Mouse (Mus musculus) liver (tissue): ENCODE results near the gene S1pr3.

Experiments
- DNase-seq: peaks from one replicate; pipeline ENCODE4 v3.0.0-alpha.2; 2020; ENCODE audit warnings: mixed read lengths

The S1pr3 gene

GRCm38 (mm10) chr13:51407541-51408217, 760 bp upstream of the S1pr3 start:
- no peak for DNase-seq

DNA sequence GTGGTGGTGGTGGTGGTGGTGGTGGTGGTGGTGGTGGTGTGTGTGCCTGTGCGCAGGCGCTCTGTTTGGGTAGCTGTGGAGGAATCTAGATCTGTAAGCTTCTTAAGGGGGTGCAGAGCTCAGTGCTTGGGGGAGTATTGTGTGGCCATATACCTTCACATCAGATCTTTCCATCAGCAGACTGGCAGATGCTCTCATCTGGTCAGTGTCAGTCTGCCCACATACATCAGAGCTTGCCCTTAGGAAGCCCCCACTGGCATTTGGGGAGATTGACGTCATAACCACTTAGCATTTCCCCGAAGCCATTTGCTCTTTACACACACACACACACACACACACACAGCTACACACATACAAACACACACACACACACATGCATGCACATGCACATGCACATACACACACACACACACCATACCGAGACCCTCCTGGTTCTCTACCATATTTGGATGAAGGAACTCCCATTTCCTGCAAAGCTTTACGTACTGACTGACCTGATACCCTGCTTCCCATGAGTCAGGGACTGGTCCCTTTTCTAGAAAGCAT, 1.6 kb downstream of the S1pr3 start:
- no peak for DNase-seq

DNA sequence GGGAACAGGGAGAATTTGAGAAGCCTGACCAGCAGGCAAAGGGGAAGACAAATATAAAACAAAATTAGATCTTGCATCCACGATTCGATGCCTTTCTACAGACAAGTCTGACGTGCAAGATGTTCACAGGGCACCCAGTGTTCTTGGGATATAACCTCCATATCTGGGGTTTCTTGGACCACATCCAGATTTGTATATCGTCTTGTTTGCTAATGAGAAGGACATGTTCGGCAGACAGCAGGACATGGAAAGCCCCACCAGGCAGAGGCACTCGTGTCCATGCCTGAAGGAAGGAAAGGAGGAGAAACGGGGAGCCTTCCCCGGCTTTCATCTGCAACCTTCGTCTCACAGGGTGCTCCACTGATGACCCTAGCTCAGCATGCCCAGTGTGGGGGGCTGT, 2.8 kb downstream of the S1pr3 start:
- DNase-seq = no peak

DNA sequence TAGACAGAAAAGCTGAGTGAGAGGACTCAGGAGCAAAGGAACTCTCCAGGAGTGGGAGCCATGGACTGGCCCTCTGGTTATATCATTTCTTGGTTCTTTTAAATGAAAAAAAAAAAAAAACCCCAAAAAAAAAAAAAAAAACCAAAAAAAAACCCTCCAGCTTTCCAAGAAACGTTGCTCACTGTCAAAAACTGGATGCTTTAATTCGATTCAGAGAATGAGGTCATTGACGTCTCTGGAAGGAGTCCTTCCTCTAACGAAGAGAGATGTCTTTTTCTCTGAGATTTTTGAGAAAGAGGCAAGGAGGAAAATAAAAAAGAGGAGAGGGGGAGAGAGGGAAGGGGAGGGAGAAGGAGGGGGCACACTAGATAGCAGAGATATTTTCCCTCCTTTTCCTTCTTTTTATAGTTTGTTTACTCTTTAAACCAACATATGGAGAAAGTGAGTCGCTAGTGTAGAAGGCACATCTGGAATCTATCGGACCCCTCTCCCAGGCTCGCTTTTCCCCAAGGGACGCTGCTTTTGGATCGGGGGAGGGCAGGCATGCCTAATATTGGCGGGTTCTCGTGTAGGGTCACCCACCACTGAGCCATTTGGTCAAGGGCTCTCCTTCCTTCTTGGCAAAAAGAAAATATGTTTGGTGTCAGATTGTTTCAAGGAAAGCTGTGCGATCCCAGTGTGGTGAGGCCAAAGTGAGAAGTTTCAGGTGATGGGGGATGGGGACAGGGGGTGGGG, 3.4 kb downstream of the S1pr3 start:
- no peak for DNase-seq

DNA sequence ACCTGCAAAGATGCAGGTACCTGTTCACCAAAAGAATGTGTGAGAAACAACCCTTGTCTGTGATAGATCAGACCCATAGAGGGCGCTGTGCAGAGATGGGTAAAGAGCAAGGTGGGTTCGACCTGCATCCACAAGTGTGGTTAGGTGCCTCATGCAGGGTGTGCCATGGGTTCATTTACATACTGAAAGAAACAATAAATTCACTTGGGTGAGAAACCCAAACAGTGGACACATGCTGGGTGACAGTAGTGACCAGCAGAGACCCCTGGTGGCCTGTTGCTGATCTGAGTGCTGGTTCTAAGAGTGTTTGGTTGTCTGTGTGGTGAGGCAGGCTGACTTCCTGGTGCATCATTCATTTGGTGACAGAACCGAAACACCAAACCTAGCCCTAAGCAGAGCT, 5.0 kb downstream of the S1pr3 start:
- DNase-seq = no peak

DNA sequence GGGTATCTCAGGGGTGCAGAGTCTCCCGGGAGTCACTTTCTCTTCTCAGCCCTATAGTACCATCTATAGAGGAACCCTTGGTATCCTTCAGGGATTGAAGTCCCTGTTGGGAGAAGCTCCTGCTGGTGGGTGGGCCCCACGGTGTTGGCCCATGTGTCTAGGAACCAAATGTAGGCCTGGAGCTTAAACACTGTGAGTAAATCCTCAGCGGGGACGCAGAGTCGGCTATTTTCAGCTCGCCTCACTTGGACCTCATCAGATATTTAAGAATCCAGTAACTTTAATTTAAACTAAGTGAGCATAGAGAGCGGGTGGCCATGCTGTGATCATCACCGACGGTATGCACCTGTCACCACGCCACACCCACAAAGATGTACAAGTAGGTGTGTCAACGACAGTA, 8.3 kb downstream of the S1pr3 start:
- DNase-seq = no peak

- peak; percentile 19 for DNase-seq
Observed at GRCm38 (mm10) chr13:51417796-51418195, 9.4 kb downstream of the S1pr3 start.

GRCm38 (mm10) chr13:51418268-51418941, 10.0 kb downstream of the S1pr3 start:
- DNase-seq = peak; percentile 85

GRCm38 (mm10) chr13:51418942-51419451, 10.6 kb downstream of the S1pr3 start:
- no peak for DNase-seq

GRCm38 (mm10) chr13:51419501-51419900, 11.1 kb downstream of the S1pr3 start:
- no peak for DNase-seq

- no peak for DNase-seq
Observed at GRCm38 (mm10) chr13:51420861-51421260, 12.4 kb downstream of the S1pr3 start.

GRCm38 (mm10) chr13:51423647-51424046, 15.2 kb downstream of the S1pr3 start:
- no peak for DNase-seq

- DNase-seq = peak; percentile 49
Observed at GRCm38 (mm10) chr13:51424647-51425046, 16.2 kb downstream of the S1pr3 start.

- no peak for DNase-seq
Observed at GRCm38 (mm10) chr13:51425662-51426443, 17.4 kb downstream of the S1pr3 start.

DNA sequence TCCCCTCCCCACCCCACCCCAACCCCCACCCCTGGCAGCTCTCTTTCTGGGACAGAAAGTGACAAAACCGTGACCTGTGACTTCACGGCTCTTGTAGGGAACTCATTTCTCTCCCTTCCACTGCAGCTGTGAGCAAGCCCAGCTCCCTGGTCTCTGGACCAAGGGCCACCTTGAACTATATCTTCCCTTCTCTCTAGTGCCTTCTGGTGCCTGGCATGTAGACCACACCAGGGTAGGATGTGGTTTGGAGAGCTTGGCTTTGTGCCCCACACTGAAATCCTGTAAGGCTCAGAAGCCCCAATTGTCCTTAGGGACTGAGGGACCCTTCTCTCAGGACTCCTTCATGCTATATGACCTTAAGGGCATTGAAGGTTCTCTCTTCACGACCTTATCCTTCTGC, 24.9 kb downstream of the S1pr3 start:
- no peak for DNase-seq

GRCm38 (mm10) chr13:51434460-51434859, 26.0 kb downstream of the S1pr3 start:
- no peak for DNase-seq

DNA sequence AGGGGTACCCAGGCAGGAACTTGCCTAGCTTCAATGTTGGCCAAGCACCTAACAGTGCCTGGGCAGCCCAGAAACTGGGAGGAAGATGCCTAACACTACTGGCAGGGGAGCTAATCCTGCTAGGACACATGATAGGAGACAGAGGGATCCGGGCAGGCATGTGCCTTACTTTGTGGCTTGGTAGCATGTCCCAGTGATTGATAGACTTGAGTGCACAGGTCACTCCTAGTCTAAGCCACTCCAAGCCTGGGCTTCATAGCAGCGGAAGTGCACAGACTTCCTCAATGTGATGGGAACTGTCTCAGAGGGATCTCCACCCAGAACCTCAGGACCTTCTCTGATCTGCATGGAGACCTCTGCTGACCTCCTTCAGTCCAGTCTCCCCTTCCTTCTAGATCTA, 26.7 kb downstream of the S1pr3 start:
- DNase-seq = no peak

- DNase-seq = no peak
Observed at GRCm38 (mm10) chr13:51437105-51438085, 29.0 kb downstream of the S1pr3 start.

DNA sequence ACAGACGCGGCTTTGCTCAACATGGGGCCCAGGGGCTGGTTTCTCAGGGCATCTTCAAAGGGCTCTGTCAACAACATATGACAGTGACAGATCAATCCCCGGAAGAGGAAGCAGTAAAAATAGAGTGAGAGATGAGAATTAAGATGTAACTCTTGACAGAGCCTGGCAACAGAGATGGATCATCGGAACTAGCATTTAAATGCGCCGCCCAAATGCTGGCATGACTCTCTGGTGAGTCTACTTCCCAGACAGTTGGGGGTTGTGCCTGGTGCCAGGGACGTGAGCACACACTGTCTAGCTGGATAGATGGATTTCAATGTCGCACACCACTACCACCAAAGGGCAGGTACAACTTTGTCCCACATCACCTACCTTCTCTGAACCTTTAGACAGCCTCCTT, 34.5 kb downstream of the S1pr3 start:
- no peak for DNase-seq

DNA sequence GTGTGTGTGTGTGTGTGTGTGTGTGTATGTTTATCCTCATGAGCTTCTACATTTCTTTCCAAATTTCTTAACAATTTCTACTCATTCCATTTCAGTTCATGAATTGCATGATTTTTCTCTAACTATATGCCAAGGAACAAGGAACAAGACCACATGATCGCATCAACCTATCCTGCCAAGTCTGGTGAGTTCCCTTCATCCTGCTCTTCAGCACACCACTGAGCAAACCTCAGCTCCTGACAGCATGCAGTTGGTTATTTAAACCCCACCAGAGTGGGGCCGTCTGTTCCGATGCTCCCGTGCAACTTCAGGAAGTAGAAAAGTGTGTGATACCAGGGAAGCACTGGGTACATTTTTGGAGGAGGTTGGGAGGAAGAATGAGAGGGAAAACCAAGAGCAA, 38.1 kb downstream of the S1pr3 start:
- no peak for DNase-seq

DNA sequence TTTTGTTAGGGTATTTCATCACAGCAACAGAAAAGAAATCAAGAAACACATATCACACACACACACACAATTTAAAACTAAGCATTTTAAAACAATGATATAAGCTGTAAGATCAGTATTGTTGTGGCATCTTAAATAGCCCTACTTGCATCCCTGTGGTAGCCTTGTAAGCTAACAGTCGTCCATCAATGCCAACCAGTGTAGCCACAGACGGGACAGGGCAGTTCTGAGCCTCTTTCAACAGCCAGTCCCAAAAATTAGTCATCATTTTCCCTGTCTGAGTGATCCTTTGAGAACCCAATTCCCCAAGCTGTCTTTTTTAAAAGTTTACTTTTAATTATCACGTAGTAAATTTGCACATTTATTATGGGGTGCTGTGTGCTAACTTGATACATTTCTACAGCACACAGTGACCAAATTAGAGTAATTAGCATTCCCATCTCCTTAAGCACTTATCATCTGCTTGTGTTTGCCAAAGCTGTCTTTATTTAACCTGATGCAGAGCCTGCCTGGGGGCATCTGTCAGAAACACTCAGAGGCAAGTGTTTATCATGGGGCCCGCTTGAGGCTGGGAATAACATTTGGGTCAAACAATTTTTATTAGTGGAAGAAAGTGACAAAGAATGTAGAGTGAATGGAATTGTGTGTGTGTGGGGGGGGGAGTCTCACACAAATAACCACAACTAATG, 47.9 kb downstream of the S1pr3 start:
- DNase-seq = no peak
